Mouse (Mus musculus) cerebellum, adult 18-20 months (tissue): Measurements from ENCODE around the gene Gm6169.
"Not testable (repeated sequence)": the region's sequence is repeated elsewhere in the genome, so short reads cannot be mapped to it uniquely, and the experiment has no call there.

ENCODE experiments used
- DNase-seq, 2 experiments: peaks; one replicate each; pipeline ENCODE4 v3.0.0; 2021

The Gm6169 gene

DNA sequence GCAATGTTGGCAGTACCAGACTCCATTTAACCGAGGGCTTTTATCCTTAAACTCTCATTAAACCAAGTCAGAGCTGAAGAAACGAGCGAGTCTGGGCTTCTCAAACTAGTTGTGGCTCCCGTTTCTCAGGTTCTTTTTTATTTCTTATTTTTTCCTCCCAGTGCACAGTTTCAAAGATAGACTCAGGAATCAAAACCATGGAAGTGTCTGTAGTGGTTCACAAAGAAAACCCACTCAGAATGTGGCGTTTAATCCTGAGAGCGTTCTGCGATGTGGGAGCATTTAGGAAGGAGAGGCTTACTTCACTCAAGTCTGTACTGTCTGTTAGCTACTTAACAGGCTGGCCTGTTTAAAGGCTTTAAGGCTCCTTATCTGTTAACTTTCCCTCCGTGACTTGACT lies 30.9 kb downstream of the Gm6169 start:
- no peak for DNase-seq

DNA sequence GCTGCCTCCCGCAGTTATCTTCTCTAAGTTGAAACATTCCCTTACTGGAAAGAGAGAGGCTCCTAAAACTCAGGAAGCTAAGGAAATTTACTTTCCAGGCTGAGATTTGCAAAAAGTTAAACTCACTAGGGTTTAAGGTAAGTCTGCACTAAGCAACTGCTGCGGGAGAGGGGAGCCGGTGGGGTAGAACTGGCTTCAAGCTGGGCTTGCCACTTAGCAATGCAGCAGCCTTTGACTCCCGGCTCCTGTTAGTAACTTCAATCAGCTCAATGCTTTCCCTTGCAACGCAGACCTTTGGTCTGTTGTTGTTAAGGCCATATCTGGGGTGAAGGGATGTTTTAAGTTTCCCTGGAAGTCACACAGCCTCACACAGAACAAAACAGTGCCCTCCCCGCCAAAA lies 31.3 kb downstream of the Gm6169 start:
- no peak for DNase-seq

DNA sequence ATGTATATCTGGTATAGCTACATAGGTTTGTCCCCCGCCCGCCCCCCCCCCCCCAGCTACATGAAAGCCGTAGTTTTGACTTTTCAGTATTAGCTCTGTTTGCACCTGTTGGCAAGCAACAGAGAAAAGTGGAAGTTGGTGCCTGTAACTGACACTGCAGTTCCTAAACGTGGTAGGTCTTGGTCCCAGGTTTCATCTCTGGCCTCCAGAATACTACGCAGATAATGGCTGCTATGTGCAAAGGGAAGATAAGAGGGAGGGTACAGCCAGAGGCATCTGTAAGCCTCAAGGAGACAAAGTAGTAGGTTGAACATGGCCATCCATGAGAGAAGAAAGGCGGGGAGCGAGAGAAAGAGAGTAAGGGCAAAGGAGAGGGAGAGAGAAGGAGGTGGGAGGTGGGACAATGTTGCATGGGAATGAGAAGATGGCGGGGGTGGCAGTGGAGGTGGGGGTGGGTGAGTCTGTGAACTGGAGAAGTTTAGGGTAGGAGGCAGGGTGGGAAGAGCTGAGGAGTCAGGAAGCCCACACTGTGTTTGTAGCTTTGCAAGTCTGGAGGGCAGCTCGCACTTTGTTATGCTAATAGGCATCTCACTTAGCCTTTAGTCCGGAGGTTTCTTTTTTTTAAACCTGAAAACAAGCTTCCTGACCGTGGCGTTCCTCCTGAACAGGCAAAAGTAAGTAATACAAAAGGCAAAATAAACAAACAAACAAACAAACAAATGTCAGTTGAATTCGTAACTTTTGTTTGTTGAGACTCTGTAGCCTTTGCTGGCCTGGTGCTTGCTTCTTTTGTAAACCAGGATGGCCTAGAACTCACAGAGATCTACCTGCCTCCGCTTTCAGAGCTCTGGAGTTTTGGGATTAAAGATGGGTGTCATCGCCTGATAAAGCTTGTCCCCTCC lies 32.1 kb downstream of the Gm6169 start, which contains the start of gene Fam169a:
Gene Fam169a, plus strand, starts transcription at position 638 of the 902 bp plus-strand sequence.
- DNase-seq = no peak

DNA sequence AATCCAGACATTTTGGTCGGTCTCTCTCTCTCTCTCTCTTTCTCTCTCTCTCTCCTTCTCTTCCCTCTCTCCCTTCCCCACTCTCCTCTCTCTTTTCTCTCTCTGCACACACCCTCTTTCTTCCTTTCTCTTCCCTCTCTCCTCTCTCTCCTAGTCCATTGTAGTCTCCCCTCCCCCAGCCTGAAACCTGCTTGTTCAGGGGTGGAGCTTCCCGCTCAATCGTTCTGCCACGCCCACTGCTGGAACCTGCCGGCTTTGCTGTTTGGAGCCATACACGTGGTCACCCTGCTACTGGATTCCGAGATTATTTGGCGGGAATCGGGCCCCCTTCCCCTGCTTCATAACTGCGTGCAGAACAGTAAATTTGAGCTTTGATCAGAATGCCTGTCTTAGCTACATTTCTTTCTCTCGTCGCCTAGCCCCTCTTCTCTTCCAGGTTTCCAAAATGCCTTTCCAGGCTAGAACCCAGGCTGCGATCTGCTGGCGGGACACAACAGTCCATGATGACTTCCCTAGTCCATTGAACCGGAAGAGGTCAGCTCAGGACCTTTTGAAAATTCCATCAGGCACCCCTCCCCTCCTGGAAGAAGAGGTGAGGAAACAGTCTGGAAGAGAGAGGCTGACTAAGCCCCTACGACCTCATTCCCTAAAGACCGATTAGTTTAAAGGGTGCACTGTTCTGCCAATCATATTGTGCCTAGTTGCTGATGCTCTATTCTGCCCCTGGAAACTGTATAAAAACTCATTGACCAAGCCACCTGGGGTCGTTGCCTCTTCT lies 34.0 kb downstream of the Gm6169 start:
- not testable (repeated sequence) for DNase-seq

DNA sequence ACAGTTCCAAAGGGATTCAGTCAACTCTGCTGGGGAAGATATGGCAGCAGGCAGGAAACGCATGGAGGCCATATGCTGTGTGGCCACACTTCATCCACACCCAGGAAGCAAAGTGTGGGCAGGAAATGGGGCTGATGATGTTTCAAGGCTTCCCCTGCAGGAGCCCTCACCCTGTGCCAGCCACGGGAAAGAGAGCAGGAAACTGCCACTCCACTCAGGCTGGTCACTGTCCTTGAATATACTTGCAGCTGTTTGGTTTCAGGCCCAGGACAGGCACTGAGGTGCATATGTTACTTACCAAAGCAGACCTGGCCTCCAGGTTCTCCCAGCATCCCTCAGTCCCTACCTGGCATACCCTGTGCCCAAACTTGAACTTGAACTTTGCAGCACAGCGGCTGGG lies 34.6 kb downstream of the Gm6169 start:
- DNase-seq = no peak

DNA sequence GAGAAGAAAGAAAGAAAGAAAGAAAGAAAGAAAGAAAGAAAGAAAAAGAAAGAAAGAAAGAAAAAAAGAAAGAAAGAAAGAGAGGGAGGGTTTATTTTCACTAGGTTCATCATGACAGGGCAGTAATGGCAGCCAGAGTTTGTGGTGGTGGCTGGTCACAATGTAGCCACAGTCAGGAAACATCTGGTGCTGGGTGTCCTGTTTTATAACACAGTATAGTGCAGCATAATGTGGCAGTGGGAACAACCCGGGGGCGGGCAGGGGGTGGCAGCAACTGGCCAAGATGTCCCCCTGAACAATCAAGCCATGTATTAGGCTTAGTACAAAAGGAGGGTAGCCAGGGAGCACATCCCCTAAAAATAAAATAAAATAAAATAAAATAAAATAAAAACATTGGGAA lies 35.6 kb downstream of the Gm6169 start:
- DNase-seq = no peak

DNA sequence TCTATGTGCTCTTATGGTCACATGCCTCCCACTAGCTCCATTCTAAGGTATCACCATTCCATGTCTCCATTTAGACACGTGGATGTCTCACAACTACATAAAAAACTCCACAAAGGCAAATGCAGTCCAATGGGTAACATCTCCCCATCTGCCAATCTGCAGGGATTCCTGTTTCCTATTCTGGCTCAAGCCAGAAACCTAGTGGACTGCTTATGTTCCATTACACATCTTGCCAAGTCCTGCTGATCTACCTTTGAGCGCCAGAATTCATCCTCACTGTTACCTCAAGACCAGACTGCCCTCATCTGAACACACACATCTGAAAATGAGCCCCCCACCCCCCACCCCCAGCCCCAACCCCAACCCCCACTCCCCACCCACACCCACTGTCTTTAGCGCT lies 36.9 kb downstream of the Gm6169 start:
- peak; percentile 45 to 66 for DNase-seq

DNA sequence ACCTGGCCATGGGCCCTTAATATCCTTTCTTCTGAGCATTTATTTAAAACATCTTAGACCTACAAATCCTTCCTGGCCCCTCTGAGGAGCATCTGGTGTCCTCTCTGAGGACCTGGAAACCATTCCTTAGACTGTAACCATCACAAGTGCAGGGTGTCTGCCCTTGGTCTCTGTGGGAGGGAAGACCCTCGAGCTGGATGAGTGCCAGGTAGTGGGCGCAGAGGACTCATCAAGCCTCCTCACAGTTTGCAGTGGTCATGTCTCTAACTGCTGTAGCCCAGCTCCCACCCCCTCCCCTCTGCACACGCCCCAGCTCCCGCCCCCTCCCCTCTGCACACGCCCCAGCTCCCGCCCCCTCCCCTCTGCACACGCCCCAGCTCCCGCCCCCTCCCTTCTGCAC lies 38.7 kb downstream of the Gm6169 start:
- DNase-seq = no peak

DNA sequence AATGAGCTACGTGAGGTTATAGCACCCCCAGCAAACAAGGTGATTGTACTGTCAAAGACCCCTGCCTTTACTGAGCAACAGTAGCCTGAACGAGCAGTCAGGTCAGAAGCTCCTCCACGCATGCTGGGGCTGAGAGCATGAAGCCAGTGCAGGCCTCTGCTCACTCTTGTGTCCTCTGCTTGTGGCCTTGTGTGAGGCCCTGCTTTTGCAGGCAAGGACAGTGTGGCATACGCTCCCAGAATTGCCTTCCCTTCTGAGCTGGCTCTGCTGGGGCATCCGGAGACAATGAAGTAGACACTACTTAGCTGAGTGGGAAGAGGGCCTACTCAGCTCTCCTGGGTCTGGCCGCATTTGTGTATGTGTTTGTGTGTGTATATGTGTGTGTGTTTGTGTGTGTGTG lies 39.3 kb downstream of the Gm6169 start:
- no peak for DNase-seq

DNA sequence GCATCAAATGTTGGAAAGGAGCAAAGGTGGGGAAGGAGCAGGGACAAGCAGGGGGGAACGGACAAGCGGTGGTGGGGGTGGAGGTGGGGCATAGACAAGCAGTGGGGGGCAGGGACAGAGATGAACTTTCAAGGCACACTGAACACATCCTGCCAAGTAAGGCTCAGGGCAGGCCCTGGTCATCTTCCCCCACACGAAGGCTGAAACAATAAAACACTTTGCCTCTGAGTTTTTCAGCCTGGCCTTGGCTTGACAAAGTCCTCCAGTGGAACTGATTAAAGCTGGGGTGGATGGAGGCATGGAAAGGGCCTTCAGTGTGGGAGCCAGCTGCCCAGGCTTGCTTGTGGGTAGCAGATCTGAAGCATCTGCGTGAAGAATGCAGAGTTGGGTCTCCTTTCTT lies 41.2 kb downstream of the Gm6169 start:
- DNase-seq = no peak

DNA sequence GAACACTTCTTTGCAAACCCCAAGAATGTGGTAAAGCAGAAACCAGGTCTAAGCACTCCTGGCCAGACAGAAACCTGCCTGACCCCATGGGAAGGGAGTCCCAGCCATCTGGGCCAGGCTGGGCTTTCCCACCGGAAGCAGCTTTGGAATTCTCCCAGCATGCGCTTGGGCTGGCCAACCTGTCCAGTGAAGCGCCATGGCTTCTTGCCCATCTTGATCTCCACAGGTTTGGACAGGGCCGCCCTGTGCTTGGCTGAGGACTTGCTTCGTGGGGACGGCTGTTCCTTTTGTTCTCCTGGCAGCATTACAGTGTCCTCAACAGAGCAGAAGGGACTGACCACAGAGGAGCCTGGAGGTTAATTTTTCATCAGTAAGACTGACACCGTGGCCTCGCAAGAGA lies 45.2 kb downstream of the Gm6169 start:
- DNase-seq = peak; percentile 80 to 81

DNA sequence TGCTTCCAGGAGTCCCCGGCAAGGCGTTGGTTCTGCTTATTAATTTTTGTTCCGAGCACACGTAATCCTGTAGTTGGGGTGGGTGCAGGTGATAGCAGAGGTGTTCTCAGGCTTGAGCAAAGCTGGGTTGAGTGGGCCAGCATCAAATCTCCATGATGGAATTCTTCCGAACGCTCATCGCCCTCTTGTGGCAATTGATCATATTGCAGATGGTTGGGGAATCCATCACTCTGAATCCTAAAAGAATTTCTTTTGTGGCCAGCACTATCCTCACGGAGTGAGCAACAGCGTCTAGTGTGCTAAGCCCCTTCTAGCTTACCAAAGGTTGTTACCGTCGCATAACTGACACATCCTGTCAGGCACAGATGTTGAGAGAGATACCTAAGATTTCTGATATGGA lies 46.4 kb downstream of the Gm6169 start:
- peak; percentile 70 to 72 for DNase-seq

DNA sequence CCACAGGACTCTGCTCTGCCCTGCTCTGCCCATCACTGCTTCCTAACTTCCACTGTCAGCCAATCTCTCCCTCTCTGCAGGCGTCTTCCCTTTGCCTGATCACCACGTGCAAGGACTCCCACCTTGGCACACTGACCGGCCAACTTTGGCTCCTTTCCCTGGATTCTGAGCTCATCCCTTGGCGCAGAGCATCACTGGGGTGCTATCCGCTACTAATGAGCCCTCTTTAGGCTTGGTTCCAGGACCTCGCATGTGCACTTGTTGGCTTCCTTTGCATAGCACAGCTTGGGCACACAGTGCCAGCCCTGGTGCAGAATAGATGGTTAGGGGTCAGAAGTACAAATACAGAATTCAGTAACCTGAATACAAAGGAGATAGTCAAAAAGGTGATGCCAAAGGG lies 47.9 kb downstream of the Gm6169 start:
- DNase-seq = peak; percentile 67 to 69
